In the genomic region with DNA sequence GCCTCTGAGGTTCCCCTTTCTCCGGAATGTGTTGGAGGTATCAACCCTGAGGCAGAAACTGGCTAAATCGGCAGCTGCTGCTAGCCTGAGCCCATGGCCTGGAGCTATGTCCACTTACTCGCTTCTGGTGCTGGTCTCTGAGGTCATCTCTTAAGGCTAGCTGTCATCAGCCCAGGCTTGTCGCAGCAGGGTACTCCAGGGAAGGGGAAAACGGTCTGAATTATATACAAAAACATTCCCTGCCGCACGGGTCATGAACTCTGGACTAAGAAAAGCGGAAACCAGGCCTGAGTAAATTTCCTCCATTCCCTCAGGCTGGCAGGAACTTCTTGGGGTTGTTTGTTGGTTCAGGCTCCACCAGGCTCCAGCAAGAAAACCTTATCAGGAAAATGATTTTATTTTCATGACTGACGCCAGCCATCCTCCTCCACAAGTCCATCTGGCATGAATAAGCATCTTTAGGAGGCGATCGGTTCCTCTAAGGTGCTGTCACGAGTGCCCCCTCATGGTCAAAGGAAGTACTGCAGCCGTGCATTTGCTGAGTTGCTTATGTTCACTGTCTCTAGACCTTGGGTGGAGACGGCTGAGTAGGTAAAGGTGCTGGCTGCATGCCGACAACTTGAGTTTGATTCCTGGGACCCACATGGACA, we compare ENCODE assay signal across 8 mouse cellular contexts. TPM values are rescaled to one million over a fixed set of nuclear protein-coding genes. Genes with fewer than 3 reads are reported as not detected.
DNase-seq lines count a peak whose midpoint lies in the region; ATAC-seq and TF ChIP-seq lines count a peak whose summit lies in the region.

No protein-coding gene starts in this region.

- peak overlapping the region; percentile 17 for H3K4me2 ChIP-seq in forebrain, embryonic 12.5 days
- H3K4me2 ChIP-seq in liver, postnatal 0 days (ENCODE audit: low read depth, low read length): peak overlapping the region; percentile 26; the same call in 1 of the 2 replicates

- WGBS in forebrain, embryonic 12.5 days: 30% methylated on average over 15 of the region's 15 CpGs
- WGBS in large intestine, adult 2 months: 10% methylated on average over 15 of the region's 15 CpGs
- 20% methylated on average over 15 of the region's 15 CpGs for WGBS in liver, postnatal 0 days (ENCODE audit: insufficient replicate concordance)
- WGBS in olfactory bulb, adult 2 months: 27% methylated on average over 15 of the region's 15 CpGs
- 26% methylated on average over 15 of the region's 15 CpGs for WGBS in thymus, adult 2 months

- peak overlapping the region; percentile 54 for H3K4me3 ChIP-seq in E14TG2a.4 (replicated peaks; ENCODE audit: low read length)
- no peak overlapping the region for H3K4me3 ChIP-seq in forebrain, embryonic 12.5 days (replicated peaks)
- H3K4me3 ChIP-seq in liver, postnatal 0 days (ENCODE audit: low read depth, low read length): no peak overlapping the region
- H3K4me3 ChIP-seq in olfactory bulb, adult 2 months (ENCODE audit: insufficient read depth, low read depth, low read length): no peak overlapping the region
- H3K4me3 ChIP-seq in thymus, adult 2 months (ENCODE audit: control insufficient read depth, insufficient read depth, low read length): no peak overlapping the region

- peaks cover 66% of the 10 kb centered on the region for H3K4me1 ChIP-seq in E14TG2a.4 (replicated peaks; ENCODE audit: low read depth, low read length)
- peaks cover 35% of the 10 kb centered on the region for H3K4me1 ChIP-seq in forebrain, embryonic 12.5 days
- peaks cover 30% of the 10 kb centered on the region for H3K4me1 ChIP-seq in liver, postnatal 0 days (ENCODE audit: insufficient read depth)
- H3K4me1 ChIP-seq in olfactory bulb, adult 2 months (ENCODE audit: control insufficient read depth, insufficient read depth, low read length): peaks cover 9% of the 10 kb centered on the region
- peaks cover 39% of the 10 kb centered on the region for H3K4me1 ChIP-seq in thymus, adult 2 months (replicated peaks; ENCODE audit: control insufficient read depth, insufficient read depth, low read length)

- DNase-seq in c-Kit-positive CD71-positive TER-119-positive erythroid progenitor cells, embryonic 14.5 days (ENCODE audit: low spot score): peak; percentile 98
- peak; percentile 95 to 96 for DNase-seq in heart, postnatal 10 days
- peak; percentile 96 for DNase-seq in large intestine, adult 2 months (ENCODE audit: low read depth, low spot score)
- peak; percentile 94 for DNase-seq in liver, postnatal 0 days
- DNase-seq in thymus, adult 2 months: peak; percentile 95

- no peaks in the 10 kb centered on the region for H3K9me3 ChIP-seq in E14TG2a.4 (ENCODE audit: low read length)
- no peaks in the 10 kb centered on the region for H3K9me3 ChIP-seq in forebrain, embryonic 12.5 days
- H3K9me3 ChIP-seq in liver, postnatal 0 days (ENCODE audit: low read length): no peaks in the 10 kb centered on the region

- peak; percentile 100 for TF ChIP-seq CTCF in E14TG2a.4 (conservative IDR thresholded peaks at IDR 0.05; ENCODE audit: low read length)
- TF ChIP-seq CTCF in liver, postnatal 0 days (IDR thresholded peaks at IDR 0.05; ENCODE audit: low read depth): peak; percentile 99
- TF ChIP-seq CTCF in olfactory bulb, adult 2 months (IDR thresholded peaks at IDR 0.05; ENCODE audit: insufficient read depth, low read depth, low read length): peak; percentile 75
- TF ChIP-seq CTCF in thymus, adult 2 months (IDR thresholded peaks at IDR 0.05; ENCODE audit: borderline replicate concordance, control insufficient read depth, extremely low read depth, insufficient read depth, low read length, poor library complexity): peak; percentile 60; the same call in 1 of the 2 replicates

- TF ChIP-seq EP300 in liver, postnatal 0 days (IDR thresholded peaks at IDR 0.05; ENCODE audit: low read depth): peak; percentile 78

- peak overlapping the region; percentile 74 for H3K27ac ChIP-seq in forebrain, embryonic 12.5 days
- H3K27ac ChIP-seq in liver, postnatal 0 days (ENCODE audit: low read depth): peak overlapping the region; percentile 79
- H3K27ac ChIP-seq in olfactory bulb, adult 2 months (ENCODE audit: insufficient read depth, low read depth, low read length): no peak overlapping the region
- peak overlapping the region; percentile 23; the same call in 1 of the 2 replicates for H3K27ac ChIP-seq in thymus, adult 2 months (ENCODE audit: control insufficient read depth, insufficient read depth, low read length)

- H3K36me3 ChIP-seq in E14TG2a.4 (ENCODE audit: insufficient read depth, low read length): 0 out of 2 replicates have a peak, but pooled peaks cover 3% of the 10 kb centered on the region
- no peaks in the 10 kb centered on the region for H3K36me3 ChIP-seq in forebrain, embryonic 12.5 days (replicated peaks)
- H3K36me3 ChIP-seq in liver, postnatal 0 days (replicated peaks; ENCODE audit: insufficient read depth, low read length): no peaks in the 10 kb centered on the region
- H3K36me3 ChIP-seq in thymus, adult 2 months (ENCODE audit: control insufficient read depth, insufficient read depth, low read length): peaks cover 29% of the 10 kb centered on the region

- no peak; the same call in 1 of the 2 replicates for ATAC-seq in forebrain, embryonic 12.5 days (ENCODE audit: low FRiP score)
- ATAC-seq in liver, postnatal 0 days: peak; percentile 37

- no peak for TF ChIP-seq POLR2A in olfactory bulb, adult 2 months (IDR thresholded peaks at IDR 0.05; ENCODE audit: insufficient read depth, low read depth, low read length)
- no peak for TF ChIP-seq POLR2A in thymus, adult 2 months (IDR thresholded peaks at IDR 0.05; ENCODE audit: control insufficient read depth, extremely low read depth, insufficient read depth, low read length, poor library complexity)

- intact Hi-C loops in heart, postnatal 10 days (cut with DNase I): loop anchor here (1.0 to 2.0 kb wide), 3 partner anchors 15 to 114 kb away; no protein-coding TSS in a partner anchor

- H3K27me3 ChIP-seq in E14TG2a.4 (ENCODE audit: insufficient read depth, low read length): no peaks in the 10 kb centered on the region
- no peaks in the 10 kb centered on the region for H3K27me3 ChIP-seq in forebrain, embryonic 12.5 days
- H3K27me3 ChIP-seq in liver, postnatal 0 days (ENCODE audit: insufficient read depth, low read length): no peaks in the 10 kb centered on the region
- H3K27me3 ChIP-seq in thymus, adult 2 months (ENCODE audit: control insufficient read depth, insufficient read depth, low read length): no peaks in the 10 kb centered on the region

- H3K9ac ChIP-seq in forebrain, embryonic 12.5 days: no peak overlapping the region
- H3K9ac ChIP-seq in liver, postnatal 0 days (replicated peaks): no peak overlapping the region

RNA-seq across cellular contexts. Expression of gene Armc7, which starts 1.7 kb away (rescaled TPM):
- polyA plus RNA-seq in forebrain, embryonic 12.5 days (2016; fragmentation: Nextera tagmentation; extraction: Ambion mirVana): 10.9 and 11.0 TPM in 2 replicates
- 1 to 10 TPM; 2.3 to 2.6 TPM for total RNA-seq in heart, postnatal 10 days (2021)
- polyA plus RNA-seq in large intestine, adult 2 months (2012; rRNA removed): 8.0 and 9.7 TPM in 2 replicates
- polyA plus RNA-seq in liver, postnatal 0 days (2015; fragmentation: Nextera tagmentation; extraction: Ambion mirVana): 2.9 and 3.9 TPM in 2 replicates
- polyA plus RNA-seq in olfactory bulb, adult 2 months (2012; ENCODE audit: insufficient read depth, insufficient read length, low replicate concordance, missing spikeins): not detected in 2 replicates
- polyA plus RNA-seq in thymus, adult 2 months (2012; rRNA removed): 86.1 and 91.3 TPM in 2 replicates

RNA-seq across cellular contexts. Expression of gene Slc16a5, which starts 11.5 kb away (rescaled TPM):
- not detected in 2 replicates for polyA plus RNA-seq in forebrain, embryonic 12.5 days (2016; fragmentation: Nextera tagmentation; extraction: Ambion mirVana)
- under 1 TPM; 0.15 to 0.57 TPM for total RNA-seq in heart, postnatal 10 days (2021)
- polyA plus RNA-seq in large intestine, adult 2 months (2012; rRNA removed): 74.5 and 172 TPM in 2 replicates
- polyA plus RNA-seq in liver, postnatal 0 days (2015; fragmentation: Nextera tagmentation; extraction: Ambion mirVana): 10.4 and 11.5 TPM in 2 replicates
- not detected in 2 replicates for polyA plus RNA-seq in olfactory bulb, adult 2 months (2012; ENCODE audit: insufficient read depth, insufficient read length, low replicate concordance, missing spikeins)
- 446 and 456 TPM in 2 replicates for polyA plus RNA-seq in thymus, adult 2 months (2012; rRNA removed)

RNA-seq across cellular contexts. Expression of gene Nt5c, which starts 17.9 kb away (rescaled TPM):
- 72.0 and 80.3 TPM in 2 replicates for polyA plus RNA-seq in forebrain, embryonic 12.5 days (2016; fragmentation: Nextera tagmentation; extraction: Ambion mirVana)
- 10 to 100 TPM; 24.6 to 26.7 TPM for total RNA-seq in heart, postnatal 10 days (2021)
- 144 and 157 TPM in 2 replicates for polyA plus RNA-seq in large intestine, adult 2 months (2012; rRNA removed)
- polyA plus RNA-seq in liver, postnatal 0 days (2015; fragmentation: Nextera tagmentation; extraction: Ambion mirVana): 46.5 and 48.3 TPM in 2 replicates
- polyA plus RNA-seq in olfactory bulb, adult 2 months (2012; ENCODE audit: insufficient read depth, insufficient read length, low replicate concordance, missing spikeins): not detected in 2 replicates
- 122 and 145 TPM in 2 replicates for polyA plus RNA-seq in thymus, adult 2 months (2012; rRNA removed)

RNA-seq across cellular contexts. Expression of gene Trim80, which starts 33.4 kb away (rescaled TPM):
- not detected in 2 replicates for polyA plus RNA-seq in forebrain, embryonic 12.5 days (2016; fragmentation: Nextera tagmentation; extraction: Ambion mirVana)
- total RNA-seq in heart, postnatal 10 days (2021): not detected
- 0.86 and 1.9 TPM in 2 replicates for polyA plus RNA-seq in large intestine, adult 2 months (2012; rRNA removed)
- polyA plus RNA-seq in liver, postnatal 0 days (2015; fragmentation: Nextera tagmentation; extraction: Ambion mirVana): 2.1 and 2.8 TPM in 2 replicates
- not detected in 2 replicates for polyA plus RNA-seq in olfactory bulb, adult 2 months (2012; ENCODE audit: insufficient read depth, insufficient read length, low replicate concordance, missing spikeins)
- polyA plus RNA-seq in thymus, adult 2 months (2012; rRNA removed): 0.79 and 0.80 TPM in 2 replicates

RNA-seq across cellular contexts. Expression of gene Jpt1, which starts 40.4 kb away (rescaled TPM):
- polyA plus RNA-seq in forebrain, embryonic 12.5 days (2016; fragmentation: Nextera tagmentation; extraction: Ambion mirVana): 1,151 and 1,196 TPM in 2 replicates
- total RNA-seq in heart, postnatal 10 days (2021): 100 to 1,000 TPM; 338 to 393 TPM
- 503 and 505 TPM in 2 replicates for polyA plus RNA-seq in large intestine, adult 2 months (2012; rRNA removed)
- polyA plus RNA-seq in liver, postnatal 0 days (2015; fragmentation: Nextera tagmentation; extraction: Ambion mirVana): 114 and 117 TPM in 2 replicates
- not detected in 2 replicates for polyA plus RNA-seq in olfactory bulb, adult 2 months (2012; ENCODE audit: insufficient read depth, insufficient read length, low replicate concordance, missing spikeins)
- polyA plus RNA-seq in thymus, adult 2 months (2012; rRNA removed): 654 and 686 TPM in 2 replicates

Comparison
In these comparisons a context has a peak if more than half of its experiments do, and no peak if none do; other contexts are left out.
1. RNA of gene Slc16a5, which starts 11.5 kb away (polyA plus RNA-seq): 446 to 456 TPM in thymus, adult 2 months, 74.5 to 172 TPM in large intestine, adult 2 months and 10.4 to 11.5 TPM in liver, postnatal 0 days; not detected in forebrain, embryonic 12.5 days and not detected in olfactory bulb, adult 2 months; every median in the first group is over 10 times any median in the second.
2. RNA of gene Nt5c, which starts 17.9 kb away (polyA plus RNA-seq): 122 to 145 TPM in thymus, adult 2 months, 144 to 157 TPM in large intestine, adult 2 months, 72.0 to 80.3 TPM in forebrain, embryonic 12.5 days and 46.5 to 48.3 TPM in liver, postnatal 0 days; not detected in olfactory bulb, adult 2 months; every median in the first group is over 10 times any median in the second.
3. Peak in every context shown above with its lines, with median percentiles within 50 percentile points of each other: CTCF ChIP-seq and DNase-seq.